Mouse (Mus musculus) lung, postnatal 0 days (tissue): ENCODE measurements at regions not wholly inside any gene's neighbourhood (a gene's known extent, or its start where the extent isn't known, plus 50 kb on each side); places are given as distances from the start of the nearest gene placed in this dataset.

Experiments used
- CTCF ChIP-seq: IDR thresholded peaks from 2 replicates; pipeline ENCODE4 v1.5.1; 2016; ENCODE audit warnings: antibody characterized with exemption, mild to moderate bottlenecking
- EP300 ChIP-seq: IDR thresholded peaks from 2 replicates; pipeline ENCODE4 v1.6.1; 2016; ENCODE audit warnings: antibody characterized with exemption, mild to moderate bottlenecking, control low read depth

- TF ChIP-seq CTCF (no peak), EP300 (no peak)
These were observed 88.8 kb upstream of the Hnrnpa3 start for GRCm38 (mm10) chr2:75570246-75570645.
